Mouse (Mus musculus) frontal cortex, postnatal 14 days (tissue): ENCODE results near the gene Chrm3.

Experiments
- DNase-seq, 2 experiments: peaks; one replicate each; pipeline ENCODE4 v3.0.0; 2022; ENCODE audit warnings: low spot score in 2 of 2

The Chrm3 gene

GRCm38 (mm10) chr13:10236279-10236678, 124.4 kb downstream of the Chrm3 start:
- DNase-seq, result peak in 1 of 2 experiments; percentile 11

- no peak for DNase-seq
These were observed 125.1 kb downstream of the Chrm3 start for GRCm38 (mm10) chr13:10235391-10236169.

- no peak for DNase-seq
These were observed 140.2 kb downstream of the Chrm3 start for GRCm38 (mm10) chr13:10220403-10220802.

- DNase-seq, result no peak
These were observed 148.5 kb downstream of the Chrm3 start for GRCm38 (mm10) chr13:10212112-10212511.

GRCm38 (mm10) chr13:10210522-10211244, 150.0 kb downstream of the Chrm3 start:
- DNase-seq, result no peak

- no peak for DNase-seq
These were observed 161.3 kb downstream of the Chrm3 start for GRCm38 (mm10) chr13:10199206-10199956.

- no peak for DNase-seq
These were observed 170.8 kb downstream of the Chrm3 start for GRCm38 (mm10) chr13:10189829-10190228.

GRCm38 (mm10) chr13:10187926-10188325, 172.7 kb downstream of the Chrm3 start:
- DNase-seq, result no peak

GRCm38 (mm10) chr13:10183837-10184236, 176.8 kb downstream of the Chrm3 start:
- no peak for DNase-seq

- DNase-seq, result no peak
These were observed 177.9 kb downstream of the Chrm3 start for GRCm38 (mm10) chr13:10182756-10183155.

- DNase-seq, result no peak
These were observed 190.1 kb downstream of the Chrm3 start for GRCm38 (mm10) chr13:10170529-10170928.

GRCm38 (mm10) chr13:10163354-10163753, 197.3 kb downstream of the Chrm3 start:
- no peak for DNase-seq

GRCm38 (mm10) chr13:10157496-10157895, 203.2 kb downstream of the Chrm3 start:
- DNase-seq, result no peak

- DNase-seq, result no peak
These were observed 220.1 kb downstream of the Chrm3 start for GRCm38 (mm10) chr13:10140573-10140972.

- no peak for DNase-seq
These were observed 221.8 kb downstream of the Chrm3 start for GRCm38 (mm10) chr13:10138878-10139277.

- no peak for DNase-seq
These were observed 229.6 kb downstream of the Chrm3 start for GRCm38 (mm10) chr13:10131064-10131463.

- DNase-seq, result no peak
These were observed 248.4 kb downstream of the Chrm3 start for GRCm38 (mm10) chr13:10112211-10112610.

GRCm38 (mm10) chr13:10109542-10109941, 251.1 kb downstream of the Chrm3 start:
- no peak for DNase-seq

GRCm38 (mm10) chr13:10107331-10107730, 253.3 kb downstream of the Chrm3 start:
- DNase-seq, result no peak

GRCm38 (mm10) chr13:10090778-10091177, 269.9 kb downstream of the Chrm3 start:
- no peak for DNase-seq

- DNase-seq, result no peak
These were observed 274.3 kb downstream of the Chrm3 start for GRCm38 (mm10) chr13:10086336-10086735.

- DNase-seq, result no peak
These were observed 278.7 kb downstream of the Chrm3 start for GRCm38 (mm10) chr13:10081896-10082426.
